Mouse (Mus musculus): Measurements from ENCODE around the gene Shroom1.
"Not testable (repeated sequence)": the region's sequence is repeated elsewhere in the genome, so short reads cannot be mapped to it uniquely, and the experiment has no call there.

Gene Shroom1

DNA sequence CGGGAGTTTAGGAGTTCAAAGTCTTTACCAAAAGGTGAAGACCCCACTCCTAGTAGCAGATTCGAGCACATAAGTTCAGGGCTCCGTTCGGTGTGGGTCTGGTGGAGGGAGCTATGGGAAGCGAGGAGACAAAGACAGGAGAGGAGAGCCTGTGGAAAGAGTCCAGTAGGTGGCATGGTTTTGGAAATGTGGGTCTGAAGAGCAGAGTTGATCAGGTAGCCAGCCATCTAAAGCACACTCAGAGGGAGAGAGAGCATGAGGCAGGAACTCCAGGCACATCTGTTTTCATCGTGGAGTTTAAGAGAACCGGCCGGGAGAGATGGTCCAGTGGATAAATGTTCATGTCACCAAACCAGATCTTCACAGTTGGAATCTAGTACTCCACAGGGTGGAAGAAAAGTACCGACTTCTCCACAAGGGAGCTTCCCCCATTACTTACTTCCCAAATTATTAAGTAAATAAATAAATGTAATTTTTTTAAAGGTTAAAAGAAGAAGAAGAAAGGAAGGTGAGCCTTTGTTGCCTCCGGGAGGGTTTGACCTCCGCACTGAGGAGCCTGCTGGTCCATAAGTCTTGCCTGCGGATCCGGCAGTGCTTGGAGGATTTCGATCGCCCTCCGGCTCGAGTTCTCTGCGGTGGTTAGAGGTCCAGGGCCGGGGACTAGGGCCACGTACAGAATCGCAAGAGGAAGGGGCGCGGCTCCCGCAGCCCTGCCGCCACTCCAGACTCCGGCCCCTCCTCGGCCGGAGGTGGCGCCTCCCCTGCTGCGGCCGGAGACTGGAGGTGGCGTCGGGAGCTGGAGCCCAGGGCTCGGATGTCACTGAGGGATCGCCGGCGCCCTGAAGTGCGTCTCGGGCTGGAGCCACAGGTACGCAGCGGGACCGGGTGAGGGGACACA is at the start of gene Shroom1, which contains the start of gene Gm10447:
TSS of gene Shroom1 (plus strand) at position 732 of the 898 bp plus-strand sequence.
TSS of gene Gm10447 (minus strand) at position 637 of the 898 bp plus-strand sequence.
- DNase-seq (ENCODE audit: low read depth) = no peak

DNA sequence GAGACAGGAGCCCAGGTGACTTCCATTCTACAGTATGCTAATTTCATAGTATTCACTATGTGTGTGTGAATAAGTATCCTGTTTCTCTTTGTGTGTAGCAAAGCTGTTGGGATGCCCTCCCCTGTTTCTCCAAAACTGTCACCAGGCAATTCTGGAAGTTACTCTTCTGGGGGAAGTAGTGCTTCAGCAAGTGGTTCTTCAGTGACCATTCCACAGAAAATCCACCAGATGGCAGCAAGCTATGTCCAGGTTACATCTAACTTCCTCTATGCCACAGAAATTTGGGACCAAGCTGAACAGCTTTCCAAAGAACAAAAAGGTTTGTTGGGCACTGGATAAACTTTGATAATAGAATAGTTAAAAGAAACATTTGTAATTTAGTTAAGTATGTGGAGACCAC is 45.3 kb upstream of the Shroom1 start:
- DNase-seq (ENCODE audit: low read depth) = no peak

DNA sequence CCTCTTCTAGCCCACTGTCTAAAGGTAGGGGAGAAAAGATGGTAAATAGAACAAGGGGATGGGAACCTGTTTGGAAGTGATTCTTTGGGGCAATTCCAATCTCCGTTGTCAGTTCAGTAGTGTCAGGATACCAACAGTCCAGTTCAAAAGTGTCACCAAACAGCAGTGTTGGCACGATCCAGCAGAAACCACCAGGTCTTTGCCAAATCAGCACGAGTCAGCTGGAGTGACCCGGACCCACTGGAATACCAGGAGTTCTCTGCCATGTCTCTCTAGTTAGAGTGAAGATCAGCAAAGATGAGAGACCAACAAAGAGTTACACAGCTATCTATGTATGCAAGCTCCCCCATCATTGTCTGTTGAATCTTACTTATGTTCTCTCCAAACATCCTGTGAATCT is 43.1 kb upstream of the Shroom1 start:
- DNase-seq (ENCODE audit: low read depth) = no peak

DNA sequence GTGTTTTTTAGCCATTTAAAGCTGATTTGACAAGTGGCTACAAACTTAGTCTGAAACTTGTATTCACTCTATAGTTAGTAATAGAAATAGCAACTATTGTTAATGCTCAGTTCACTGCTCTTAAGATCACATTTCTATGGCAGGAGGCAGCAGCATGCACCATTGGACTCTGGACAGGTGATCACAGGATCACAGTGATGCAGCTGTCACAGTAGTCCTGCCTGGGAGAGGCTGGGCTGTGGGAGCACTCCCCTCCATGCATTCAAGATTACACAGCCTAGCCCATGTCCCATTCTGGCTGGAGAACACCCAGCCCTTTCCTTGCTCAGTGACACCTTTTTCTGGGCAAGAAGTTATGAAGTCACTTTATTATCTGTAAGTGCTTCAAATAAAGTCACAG is 39.0 kb upstream of the Shroom1 start:
- DNase-seq (ENCODE audit: low read depth) = no peak

DNA sequence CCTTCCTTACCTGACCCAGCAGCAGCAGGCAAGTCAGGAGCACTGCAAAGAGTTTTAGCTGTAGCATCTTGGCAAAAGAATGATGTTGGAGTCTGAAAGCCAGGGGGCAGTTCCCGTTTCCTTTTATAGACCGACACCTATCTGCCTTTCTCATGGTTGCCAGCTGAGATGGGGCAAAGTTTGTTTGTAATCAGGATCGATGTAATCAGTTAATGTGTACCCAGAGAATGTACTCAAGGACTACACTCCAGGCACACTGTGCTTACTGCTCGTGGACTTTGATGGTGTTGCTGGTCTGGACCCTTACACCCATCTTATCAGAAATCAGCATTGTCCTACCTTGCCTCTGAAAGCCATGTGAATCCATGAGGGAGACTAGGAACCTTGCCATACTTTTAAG is 34.0 kb upstream of the Shroom1 start, which contains the start of gene Leap2:
TSS of gene Leap2 (minus strand) at position 135 of the 400 bp plus-strand sequence.
- DNase-seq (ENCODE audit: low read depth) = no peak

DNA sequence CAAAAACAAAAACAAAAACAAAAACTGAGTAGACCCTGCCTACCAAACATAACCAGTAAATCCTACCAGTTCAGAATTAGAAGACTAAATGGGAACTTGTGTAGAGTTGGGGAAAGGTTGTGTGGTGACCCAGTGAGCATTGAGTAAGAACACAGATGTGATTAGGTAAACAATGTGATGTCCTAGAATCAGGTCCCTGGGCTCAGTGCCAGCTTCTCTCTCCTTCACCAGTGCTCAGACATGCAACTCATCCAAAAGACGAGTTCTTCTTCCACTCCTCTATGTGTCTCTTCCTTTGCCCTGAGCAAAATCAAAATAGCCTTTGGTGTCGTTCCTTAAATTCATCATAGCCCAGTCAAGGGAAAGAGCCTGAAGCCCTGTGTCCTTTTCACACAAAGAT is 32.2 kb upstream of the Shroom1 start:
- DNase-seq (ENCODE audit: low read depth) = no peak

DNA sequence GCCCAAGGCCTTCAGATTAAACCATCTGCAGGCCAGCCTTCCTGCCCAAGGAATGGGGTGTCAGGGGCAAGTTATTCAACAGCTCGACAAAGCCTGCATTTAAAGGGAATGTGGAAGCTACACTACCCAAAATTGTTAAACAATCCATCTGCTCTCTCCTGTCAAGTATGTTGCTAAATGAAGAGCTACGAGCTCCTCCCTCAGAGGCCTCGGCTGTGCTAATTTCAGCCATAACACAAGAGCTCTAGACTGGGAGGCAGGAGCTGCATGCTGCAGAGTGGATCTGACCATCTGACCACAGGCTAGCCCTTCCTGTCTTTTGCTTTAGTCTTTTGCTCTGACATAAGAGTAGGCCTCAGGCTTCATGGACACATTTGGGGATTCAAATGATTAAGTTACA is 31.8 kb upstream of the Shroom1 start:
- no peak for DNase-seq (ENCODE audit: low read depth)

DNA sequence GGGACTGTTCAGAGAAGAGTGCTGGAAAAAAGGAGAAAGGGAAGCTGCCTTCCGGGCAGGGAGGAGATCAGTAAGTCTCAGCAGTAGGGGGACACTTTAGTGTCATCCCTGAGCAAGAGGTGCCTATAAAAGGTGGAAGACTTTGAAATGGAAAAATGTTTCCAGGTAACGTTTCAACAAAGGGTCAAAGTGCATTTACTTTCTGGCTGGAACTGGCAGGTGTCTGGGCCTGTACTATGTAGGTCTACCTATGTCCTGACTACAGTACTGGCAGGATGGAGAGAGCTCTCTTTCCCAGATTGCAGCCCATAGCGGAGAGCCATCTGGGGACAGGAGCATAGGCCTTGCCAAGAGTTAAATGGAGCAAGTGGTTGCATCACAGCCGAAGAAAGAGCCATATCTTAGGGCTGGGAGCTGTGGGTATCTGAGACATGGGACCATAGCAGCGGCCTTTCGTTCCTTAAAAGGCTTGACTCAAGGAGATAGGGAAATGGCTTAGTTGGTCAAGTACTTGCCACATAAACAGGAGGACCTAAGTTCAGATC is 31.2 kb upstream of the Shroom1 start:
- DNase-seq (ENCODE audit: low read depth) = no peak

DNA sequence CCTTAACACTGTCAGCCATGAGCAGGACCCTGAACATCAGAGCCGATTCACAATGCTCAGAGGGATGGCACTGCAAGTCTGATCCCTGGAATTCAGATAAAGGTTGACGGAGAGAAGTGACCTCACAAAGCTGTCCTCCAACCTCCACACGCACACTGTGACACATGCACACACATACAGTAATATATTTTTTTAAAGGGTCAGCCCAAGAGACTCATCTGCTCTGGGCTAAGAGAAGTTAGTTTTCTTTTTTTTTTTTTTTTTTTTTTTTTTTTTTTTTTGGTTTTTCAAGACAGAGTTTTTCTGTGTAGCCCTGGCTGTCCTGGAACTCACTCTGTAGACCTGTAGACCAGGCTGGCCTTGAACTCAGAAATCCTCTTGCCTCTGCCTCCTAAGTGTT is 30.1 kb upstream of the Shroom1 start:
- DNase-seq (ENCODE audit: low read depth) = not testable (repeated sequence)

DNA sequence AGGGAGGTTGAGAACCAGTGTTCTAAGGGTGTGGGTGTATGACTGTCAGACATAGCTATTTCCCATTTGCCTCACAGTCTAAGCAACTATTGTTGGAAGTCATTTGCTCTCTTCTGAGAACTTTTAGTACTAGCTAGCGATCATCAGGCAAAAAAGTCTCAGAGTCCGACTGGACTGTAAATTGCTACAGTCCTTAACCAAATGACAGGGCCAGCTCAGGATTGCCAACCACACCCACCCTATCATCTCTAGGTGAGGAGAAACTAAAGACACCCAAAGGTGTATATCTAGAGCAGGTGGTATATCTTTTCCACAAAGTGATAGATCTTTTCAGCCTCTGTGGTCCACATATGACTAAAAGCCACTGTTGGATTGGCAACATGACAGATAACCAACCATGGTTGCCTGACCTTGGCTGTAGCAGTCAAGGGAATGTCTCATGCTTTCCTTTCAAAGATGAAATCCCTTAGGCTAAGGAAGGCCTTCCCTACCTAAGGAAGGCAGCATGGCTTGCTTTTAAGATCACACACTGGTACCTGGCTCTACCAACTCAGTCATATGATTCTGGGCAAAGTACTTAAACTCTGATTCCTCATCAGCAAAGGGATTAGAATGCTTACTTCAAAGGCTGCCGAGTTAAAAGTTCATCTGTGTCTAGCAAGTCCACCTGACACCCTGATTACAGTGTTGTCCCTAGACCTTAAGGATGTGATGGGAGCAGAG is 28.9 kb upstream of the Shroom1 start:
- DNase-seq (ENCODE audit: low read depth) = no peak

DNA sequence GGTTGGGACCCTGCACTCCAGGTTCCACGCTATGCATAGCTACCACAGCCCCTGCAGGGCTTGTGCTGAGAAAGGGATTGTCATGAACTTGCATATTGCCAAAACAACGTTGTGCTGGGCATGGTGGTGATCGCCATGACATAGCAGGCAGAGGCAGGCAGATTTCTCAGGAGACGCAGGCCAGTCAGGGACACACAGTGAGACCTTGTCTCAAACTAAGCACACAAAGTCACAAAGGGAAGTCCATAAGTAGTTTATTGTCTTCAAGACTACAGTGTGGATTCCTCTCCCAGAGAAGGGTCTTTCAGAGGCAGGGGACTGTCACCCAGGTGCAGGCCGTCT is 28.3 kb upstream of the Shroom1 start:
- DNase-seq (ENCODE audit: low read depth) = no peak

DNA sequence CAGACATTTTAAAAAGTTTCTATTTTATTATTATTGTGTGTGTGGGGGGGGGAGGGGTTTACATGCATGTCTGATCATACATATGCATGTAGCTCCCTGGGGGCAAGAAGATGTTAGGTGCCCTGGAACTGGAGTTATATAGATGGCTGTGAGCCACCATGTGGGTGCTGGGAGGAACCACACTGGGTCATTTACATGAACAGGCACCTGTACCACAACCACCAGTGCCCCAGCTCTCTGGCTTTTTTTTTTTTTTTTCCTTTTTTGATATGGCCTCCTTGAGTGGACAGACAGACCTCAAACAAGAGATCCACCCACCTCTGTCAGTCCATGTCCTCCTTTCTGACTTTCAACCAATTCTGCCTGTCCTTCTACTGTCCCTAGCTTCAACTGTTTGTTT is 27.8 kb upstream of the Shroom1 start:
- DNase-seq (ENCODE audit: low read depth) = no peak

DNA sequence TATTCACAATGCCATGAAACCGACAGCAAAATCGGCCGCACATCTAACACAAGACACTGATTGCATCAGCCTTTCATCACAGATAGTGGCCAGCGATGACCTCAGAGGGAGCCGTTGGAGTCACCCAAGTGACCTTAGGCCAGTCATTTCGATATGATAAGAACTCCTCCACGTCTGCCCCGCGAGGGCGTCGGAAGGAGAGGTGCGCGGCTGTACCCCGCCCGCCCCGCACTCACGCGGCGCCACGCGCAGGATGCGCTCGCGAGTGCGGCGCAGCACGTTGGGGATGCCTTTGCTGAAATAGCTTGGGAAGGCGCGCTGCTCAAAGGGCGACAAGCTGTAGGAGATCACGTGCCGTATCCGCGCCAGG is 26.7 kb upstream of the Shroom1 start:
- DNase-seq (ENCODE audit: low read depth) = no peak

DNA sequence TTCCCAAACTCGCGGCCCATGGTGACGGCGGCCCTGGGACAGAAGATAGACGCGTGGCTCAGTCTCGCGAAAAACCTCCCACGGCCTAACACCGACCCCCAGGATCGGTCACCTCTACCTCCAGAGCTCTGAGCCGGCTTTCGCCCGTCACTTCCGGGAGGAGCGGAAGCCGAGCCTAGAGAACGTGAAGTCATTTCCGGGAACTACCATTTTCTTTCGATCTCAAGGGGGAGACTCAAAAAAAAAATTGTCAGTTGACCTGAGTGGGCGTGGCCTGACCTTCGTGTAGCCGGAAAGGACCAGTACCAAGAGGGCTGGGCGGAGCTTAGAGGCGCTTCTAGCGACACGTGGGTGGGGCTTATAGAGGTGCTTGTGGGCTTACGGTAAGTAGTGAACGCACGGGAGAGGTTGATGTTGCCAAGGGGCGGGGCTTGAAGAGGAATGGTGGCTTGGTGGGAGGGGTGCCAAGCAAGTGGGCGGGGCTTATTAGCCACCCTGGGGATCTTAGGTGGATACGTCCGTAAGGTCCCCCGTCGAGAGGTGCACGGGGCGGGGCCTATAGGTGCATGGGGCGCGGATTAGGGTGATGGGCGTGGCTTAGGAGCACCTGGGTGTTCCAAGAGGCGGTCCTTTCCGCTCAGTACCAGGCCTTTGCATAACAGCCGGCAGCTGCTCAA is 26.2 kb upstream of the Shroom1 start, which contains the start of the genes Uqcrq and Gdf9:
TSS of gene Uqcrq (minus strand) at position 162 of the 677 bp plus-strand sequence.
TSS of gene Gdf9 (plus strand) at position 354 of the 677 bp plus-strand sequence.
- peak; percentile 100 for DNase-seq (ENCODE audit: low read depth)

DNA sequence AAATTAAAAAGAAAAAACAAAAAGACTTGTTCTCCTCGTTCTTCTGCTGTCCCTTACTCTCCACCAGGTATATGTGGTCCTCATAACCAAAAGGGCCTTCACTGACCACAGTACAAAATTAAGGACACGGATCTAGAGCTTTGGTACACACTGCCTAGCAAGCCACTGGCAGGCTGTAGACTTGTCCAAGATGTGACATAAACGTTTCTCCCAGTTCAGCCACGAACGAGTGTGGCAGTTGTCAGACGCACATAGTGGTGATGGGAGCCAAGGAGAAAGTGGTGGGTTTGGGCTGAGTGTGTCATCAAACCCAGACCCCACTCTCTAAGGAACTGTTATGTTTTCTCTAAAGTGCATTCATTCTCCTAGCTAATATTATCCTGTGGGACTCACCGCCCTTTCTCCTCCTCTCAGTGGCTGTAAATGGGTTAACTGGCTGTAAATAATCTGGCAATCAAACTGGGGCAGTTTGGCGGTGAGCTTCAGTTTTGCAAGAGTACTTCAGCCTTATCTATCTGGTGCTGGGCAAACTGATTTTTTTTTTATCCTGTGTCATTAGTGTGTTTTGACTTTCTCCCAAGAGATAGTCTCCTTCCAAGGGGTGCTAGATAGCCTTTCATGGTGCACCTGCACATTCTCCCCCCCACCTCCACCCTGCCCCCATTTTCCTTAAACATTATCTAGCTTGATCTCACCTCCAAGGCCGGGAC is 25.5 kb upstream of the Shroom1 start:
- DNase-seq (ENCODE audit: low read depth) = peak; percentile 54

DNA sequence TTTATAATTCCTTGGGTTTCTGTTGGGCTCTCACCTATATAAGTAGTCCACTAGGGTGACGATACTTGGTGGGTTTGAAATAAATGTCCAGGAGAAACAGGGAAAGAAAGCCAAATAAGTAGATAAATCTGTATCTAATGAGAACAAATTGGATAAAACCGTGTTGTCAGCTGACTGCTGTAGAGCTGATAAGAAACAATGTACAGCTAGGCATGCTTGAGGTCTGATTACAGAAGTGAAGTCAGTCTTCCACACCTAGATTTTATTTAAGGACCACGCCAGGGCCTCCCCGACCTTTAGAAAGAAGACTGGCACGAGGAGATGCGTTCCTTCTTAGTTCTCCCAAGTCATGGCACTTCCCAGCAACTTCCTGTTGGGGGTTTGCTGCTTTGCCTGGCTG is 23.9 kb upstream of the Shroom1 start:
- peak; percentile 37 for DNase-seq (ENCODE audit: low read depth)

DNA sequence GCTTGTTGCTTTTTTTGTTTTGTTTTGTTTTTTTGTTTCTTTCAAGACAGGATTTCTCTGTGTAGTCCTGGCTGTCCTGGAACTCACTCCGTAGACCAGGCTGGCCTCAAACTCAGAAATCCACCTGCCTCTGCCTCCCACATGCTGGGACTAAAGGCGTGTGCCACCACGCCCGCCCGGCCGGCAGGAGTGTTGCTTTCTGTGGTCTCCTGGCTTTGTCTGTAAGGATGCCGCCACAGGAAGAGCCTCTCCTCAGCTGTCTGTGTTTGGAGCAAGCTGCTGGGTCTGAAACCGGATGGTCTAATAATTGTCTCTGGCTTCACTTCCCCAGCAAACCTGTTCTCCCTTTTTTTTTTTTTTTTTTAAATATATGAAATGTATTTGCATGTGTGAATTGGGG is 21.5 kb upstream of the Shroom1 start:
- DNase-seq (ENCODE audit: low read depth) = no peak

DNA sequence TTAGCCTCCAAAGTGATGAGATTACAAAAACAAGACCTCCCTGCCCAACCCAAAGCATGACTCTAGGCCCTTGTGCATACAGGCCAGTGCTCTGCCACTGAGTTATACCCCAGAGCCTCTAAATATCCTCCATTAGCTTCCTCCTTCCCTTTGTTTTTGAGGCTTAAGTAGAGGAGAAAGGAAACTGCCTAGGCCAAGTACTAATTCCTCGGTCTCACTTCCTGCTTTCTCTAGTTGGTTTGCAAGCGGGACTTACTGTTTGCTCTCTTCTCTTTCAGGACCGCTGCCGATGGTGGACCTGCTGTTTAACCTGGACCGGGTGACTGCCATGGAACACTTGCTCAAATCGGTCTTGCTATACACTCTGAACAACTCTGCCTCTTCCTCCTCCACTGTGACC is 20.7 kb upstream of the Shroom1 start:
- DNase-seq (ENCODE audit: low read depth) = no peak

DNA sequence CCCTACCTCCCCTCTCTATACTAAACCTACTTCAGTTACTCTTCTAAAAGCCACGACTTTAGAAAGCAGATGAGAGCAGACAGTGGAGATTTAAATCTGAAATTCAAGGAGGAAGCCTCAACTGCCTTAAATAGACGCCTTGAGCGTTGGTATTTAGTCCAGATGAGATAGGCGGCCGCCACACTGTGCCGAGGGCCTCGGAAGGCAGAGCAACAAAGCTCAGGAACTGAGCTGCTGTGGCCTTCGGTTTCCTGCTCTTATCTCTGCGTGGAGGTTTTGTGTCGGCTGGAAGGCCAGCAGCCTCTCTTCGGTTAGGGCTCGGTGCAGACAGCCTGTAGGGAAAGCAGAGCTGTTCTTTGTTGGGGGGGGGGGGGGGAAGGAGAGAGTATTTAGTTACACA is 15.1 kb upstream of the Shroom1 start:
- no peak for DNase-seq (ENCODE audit: low read depth)

DNA sequence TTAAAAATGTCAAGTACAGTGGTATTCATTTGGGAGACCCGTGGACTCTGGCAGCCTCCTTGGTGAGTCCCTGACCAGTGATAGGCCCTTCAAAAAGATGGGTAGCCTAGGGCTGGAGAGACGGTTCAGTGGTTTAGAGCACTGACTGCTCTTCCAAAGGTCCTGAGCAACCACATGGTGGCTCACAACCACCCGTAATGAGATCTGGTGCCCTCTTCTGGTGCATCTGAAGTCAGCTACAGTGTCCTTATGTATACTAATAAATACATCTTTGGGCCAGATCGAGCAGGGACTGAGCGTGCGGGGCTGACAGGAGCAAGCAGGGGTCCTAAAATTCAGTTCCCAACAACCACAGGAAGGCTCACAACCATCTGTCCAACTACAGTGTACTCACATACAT is 13.1 kb upstream of the Shroom1 start:
- no peak for DNase-seq (ENCODE audit: low read depth)

DNA sequence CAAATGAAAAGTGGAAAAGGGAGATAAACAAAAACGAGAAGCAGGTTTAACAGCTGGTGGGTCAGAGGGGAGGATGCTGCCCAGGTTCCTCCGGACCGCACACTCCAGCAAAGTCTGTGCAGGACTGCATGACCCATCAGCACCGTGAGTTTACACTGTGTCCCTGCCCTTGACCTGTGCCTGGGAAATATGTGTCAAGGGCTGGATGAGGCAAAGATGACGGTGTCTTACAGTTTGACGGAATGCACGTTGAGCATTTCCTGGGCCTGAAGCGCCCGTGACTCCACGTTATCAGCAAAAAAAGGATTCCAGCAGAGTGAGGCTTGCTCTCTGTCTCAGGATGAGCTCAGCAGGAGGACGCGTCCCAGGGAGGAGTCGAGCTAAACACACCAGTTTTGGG is 11.4 kb upstream of the Shroom1 start:
- DNase-seq (ENCODE audit: low read depth) = no peak

DNA sequence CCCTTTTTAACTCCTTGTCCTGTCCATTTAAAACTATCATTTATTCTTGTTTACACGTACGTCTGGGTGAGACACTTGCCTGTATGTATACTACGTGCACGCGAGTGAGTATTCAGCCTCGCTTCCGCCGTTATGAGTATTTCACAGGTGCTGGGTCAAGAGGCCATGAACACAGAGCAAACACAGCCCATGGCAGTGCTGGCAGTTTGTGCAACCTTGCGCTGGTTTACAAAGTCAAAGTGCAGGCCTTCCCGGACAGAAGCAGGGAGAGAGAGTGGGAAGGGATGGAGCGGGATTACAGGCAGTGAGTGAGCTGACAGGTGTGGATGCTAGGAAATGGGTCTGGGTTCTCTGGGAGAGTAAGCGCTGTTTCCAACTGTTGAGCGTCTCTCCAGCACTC is 10.8 kb upstream of the Shroom1 start:
- no peak for DNase-seq (ENCODE audit: low read depth)
